Mouse (Mus musculus): ENCODE results near the gene Prr19.

DNA sequence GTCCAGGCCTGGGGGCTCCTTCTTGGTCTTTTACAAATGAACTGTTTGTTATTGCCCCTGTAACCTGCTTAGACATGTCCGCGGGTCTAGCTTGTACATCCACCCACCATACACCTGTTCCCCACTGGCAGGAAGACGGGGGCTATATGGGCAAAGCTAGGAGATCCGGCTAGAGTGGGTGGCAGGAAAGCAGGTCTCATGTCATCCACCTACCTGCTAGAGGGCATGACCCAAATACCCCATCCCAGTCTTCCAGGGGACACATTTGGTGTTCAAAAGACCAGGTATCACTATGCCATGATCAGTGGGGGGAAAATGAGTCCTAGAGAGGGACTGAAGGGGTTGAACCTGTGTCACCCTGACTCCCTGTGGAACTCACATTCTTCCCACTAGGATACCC lies 23.8 kb upstream of the Prr19 start:
- no peak for TF ChIP-seq CTCF (IDR thresholded peaks at IDR 0.05; ENCODE audit: low read depth, low read length)
- no peak for TF ChIP-seq POLR2A (IDR thresholded peaks at IDR 0.05; ENCODE audit: extremely low read depth, insufficient read depth, low read length)
